Mouse (Mus musculus) forebrain, embryonic 15.5 days (tissue): ENCODE data around the gene Chd2. TPM values are rescaled to one million over a fixed set of nuclear protein-coding genes. Genes with fewer than 3 reads are reported as not detected.
A peak's percentile ranks its signal among the peaks of the same experiment; 100 is the strongest.

ENCODE experiments used
- ATAC-seq: fragments of 200-750 bp; cut with Nextera tagmentation; replicated peaks from 2 replicates; pipeline ENCODE4 v1.8.0; 2017; ENCODE audit warnings: mild to moderate bottlenecking, moderate TSS enrichment, moderate library complexity
- H3K27ac ChIP-seq: fragments of 300-500 bp; sonication (generic); replicated peaks from 2 replicates; pipeline ENCODE4 v1.5.1; 2015; ENCODE audit warnings: mild to moderate bottlenecking, inconsistent platforms
- H3K27me3 ChIP-seq: fragments of 300-500 bp; sonication (generic); 2 replicates; pipeline ENCODE4 v1.6.1; 2015; ENCODE audit warnings: inconsistent platforms
- H3K36me3 ChIP-seq: fragments of 300-500 bp; sonication (generic); 2 replicates; pipeline ENCODE4 v1.6.1; 2015; ENCODE audit warnings: mild to moderate bottlenecking, inconsistent platforms
- H3K4me1 ChIP-seq: fragments of 300-500 bp; sonication (generic); 2 replicates; pipeline ENCODE4 v1.6.1; 2015; ENCODE audit warnings: inconsistent platforms
- H3K4me2 ChIP-seq: fragments of 300-500 bp; sonication (generic); replicated peaks from 2 replicates; pipeline ENCODE4 v1.6.1; 2015; ENCODE audit warnings: mild to moderate bottlenecking, inconsistent platforms
- H3K4me3 ChIP-seq: fragments of 300-500 bp; sonication (generic); 2 replicates; pipeline ENCODE4 v1.5.1; 2015; ENCODE audit warnings: mild to moderate bottlenecking, inconsistent platforms
- H3K9ac ChIP-seq: fragments of 300-500 bp; sonication (generic); replicated peaks from 2 replicates; pipeline ENCODE4 v1.6.1; 2015; ENCODE audit warnings: mild to moderate bottlenecking, inconsistent platforms
- H3K9me3 ChIP-seq: fragments of 300-500 bp; sonication (generic); 2 replicates; pipeline ENCODE4 v1.6.1; 2016; ENCODE audit warnings: inconsistent platforms
- WGBS: fragments of 180-500 bp; shearing (Covaris S2); methylation state at CpG from one replicate; pipeline ENCODE4 v1.1.7; 2015; ENCODE audit warnings: mixed read lengths; 5-methylcytosine and 5-hydroxymethylcytosine counted together
- polyA plus RNA-seq: library from polyadenylated mRNA; unstranded; fragments of >200 nt; fragmentation: Nextera tagmentation; extraction: Ambion mirVana; gene quantifications from 2 replicates; pipeline ENCODE4 v1.2.1, GENCODE M21; 2015

Gene Chd2
- polyA plus RNA-seq, 1 experiment from 2014 or later: 67.1 TPM

DNA sequence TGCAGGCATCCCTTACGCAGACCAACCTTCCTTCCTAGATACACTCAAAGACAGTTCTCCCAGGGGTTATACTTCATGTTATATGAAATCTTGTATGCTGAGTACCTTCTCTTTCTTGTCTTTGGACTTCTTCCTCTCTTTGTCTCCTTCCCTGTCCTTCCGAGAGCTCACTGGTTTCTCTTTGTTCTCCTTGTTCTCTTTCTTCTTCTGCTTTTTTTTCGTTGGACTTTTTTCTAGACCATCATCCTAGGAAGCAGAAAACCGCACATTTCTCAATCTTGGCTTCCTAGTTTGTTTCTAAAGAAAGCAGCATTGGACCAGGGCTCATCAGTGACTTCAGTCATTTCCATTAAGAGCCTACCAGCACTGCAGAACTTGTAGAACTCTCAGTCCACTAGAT, 90.0 kb downstream of the Chd2 start:
- no peaks in the 10 kb centered on the region for H3K4me1 ChIP-seq
- no peak overlapping the region for H3K27ac ChIP-seq
- no peak overlapping the region for H3K4me2 ChIP-seq
- no peak overlapping the region for H3K4me3 ChIP-seq
- H3K27me3 ChIP-seq: no peaks in the 10 kb centered on the region
- ATAC-seq: no peak
- 88% methylated on average over 4 of the region's 4 CpGs for WGBS
- no peaks in the 10 kb centered on the region for H3K9me3 ChIP-seq
- H3K36me3 ChIP-seq: peaks cover 90% of the 10 kb centered on the region
- no peak overlapping the region for H3K9ac ChIP-seq

DNA sequence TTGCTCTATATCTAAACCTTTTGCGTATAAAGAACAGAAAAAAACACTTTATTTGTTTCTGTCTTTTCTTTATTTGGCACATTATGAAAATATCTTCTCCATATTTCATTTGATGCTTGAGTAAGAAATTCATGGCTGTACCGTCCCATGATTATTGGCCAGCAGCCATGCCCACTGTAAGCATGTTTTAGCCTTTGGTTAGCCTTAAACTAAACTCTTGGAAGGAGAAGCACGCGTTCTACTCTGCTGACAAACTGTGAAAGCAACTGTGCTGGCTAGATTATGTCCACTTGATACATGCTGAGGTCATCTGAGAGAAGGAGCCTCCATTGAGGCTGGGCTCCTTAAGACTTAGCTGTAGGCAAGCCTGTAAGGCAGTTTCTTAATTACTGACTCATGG, 99.4 kb downstream of the Chd2 start:
- H3K4me2 ChIP-seq: no peak overlapping the region
- H3K4me3 ChIP-seq: no peak overlapping the region
- peaks cover 94% of the 10 kb centered on the region for H3K36me3 ChIP-seq
- no peaks in the 10 kb centered on the region for H3K27me3 ChIP-seq
- ATAC-seq: no peak
- WGBS: 93% methylated on average over 4 of the region's 4 CpGs
- no peak overlapping the region for H3K9ac ChIP-seq
- H3K9me3 ChIP-seq: no peaks in the 10 kb centered on the region
- no peak overlapping the region for H3K27ac ChIP-seq
- H3K4me1 ChIP-seq: no peaks in the 10 kb centered on the region

DNA sequence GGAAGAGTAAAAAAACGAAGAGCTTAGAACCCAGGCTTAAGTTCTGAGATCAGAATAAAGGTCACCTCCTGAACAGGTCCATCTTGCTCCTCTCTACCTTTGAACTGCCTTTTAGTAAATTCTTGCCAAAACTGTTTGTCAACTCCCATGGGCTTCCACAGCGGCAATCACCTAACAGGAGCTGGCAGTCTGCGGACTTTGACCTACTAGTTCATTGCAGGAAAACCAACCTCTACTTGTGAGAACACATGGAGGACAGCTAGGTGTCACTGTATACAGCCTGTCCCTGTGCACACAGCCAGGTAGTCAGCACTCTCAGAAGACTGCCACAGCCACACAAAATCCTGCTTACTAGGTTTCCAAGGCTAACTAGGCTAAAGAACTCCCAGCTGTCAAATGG, 99.8 kb downstream of the Chd2 start:
- Histone ChIP-seq H3K9me3 (no peaks in the 10 kb centered on the region), H3K36me3 (peaks cover 93% of the 10 kb centered on the region), H3K4me2 (no peak overlapping the region), H3K4me3 (no peak overlapping the region), H3K9ac (no peak overlapping the region), H3K27ac (no peak overlapping the region), H3K4me1 (no peaks in the 10 kb centered on the region), H3K27me3 (no peaks in the 10 kb centered on the region)
- ATAC-seq: no peak
- WGBS: 97% methylated on average over 3 of the region's 3 CpGs

DNA sequence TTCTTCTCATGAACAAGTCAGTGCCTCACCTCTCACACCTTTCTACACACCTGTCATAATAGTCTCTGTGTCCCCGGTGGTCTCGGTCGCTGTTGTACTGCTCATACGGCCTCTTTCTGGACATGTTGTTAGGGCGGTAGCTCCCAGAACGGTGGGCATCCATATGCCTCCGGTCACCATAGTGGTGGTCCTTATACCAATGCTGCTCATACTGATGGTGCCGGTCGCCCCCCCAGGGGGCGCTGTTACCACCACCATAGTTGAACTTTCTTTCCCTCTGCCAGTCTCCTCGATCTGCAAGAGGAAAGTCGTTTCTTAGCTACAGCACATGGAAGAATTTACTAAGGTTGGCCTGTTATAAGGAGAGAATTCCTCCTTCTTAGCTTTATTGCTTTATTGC, 105.9 kb downstream of the Chd2 start:
- Histone ChIP-seq H3K4me1 (peaks cover 7% of the 10 kb centered on the region; the same call in 1 of the 2 replicates), H3K27me3 (no peaks in the 10 kb centered on the region), H3K36me3 (peaks cover 76% of the 10 kb centered on the region), H3K9ac (no peak overlapping the region), H3K4me3 (no peak overlapping the region), H3K9me3 (no peaks in the 10 kb centered on the region), H3K27ac (no peak overlapping the region), H3K4me2 (no peak overlapping the region)
- no peak for ATAC-seq
- WGBS: 77% methylated on average over 12 of the region's 12 CpGs

DNA sequence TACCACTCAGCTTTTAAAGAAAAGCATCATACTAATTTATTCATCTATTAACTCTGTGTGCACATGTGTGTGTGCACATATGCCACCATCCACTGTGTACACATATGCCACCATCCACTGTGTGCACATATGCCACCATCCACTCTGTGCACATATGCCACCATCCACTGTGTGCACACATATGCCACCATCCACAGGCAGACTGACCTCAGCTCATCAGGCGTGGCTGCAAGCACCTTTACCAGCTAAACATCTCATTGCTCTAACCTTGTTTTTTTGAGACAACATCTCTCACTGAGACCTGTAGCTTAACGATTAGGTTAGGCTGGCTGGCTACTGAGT, 107.3 kb downstream of the Chd2 start:
- Histone ChIP-seq H3K4me3 (no peak overlapping the region), H3K9ac (no peak overlapping the region), H3K4me2 (no peak overlapping the region), H3K36me3 (peaks cover 73% of the 10 kb centered on the region), H3K9me3 (no peaks in the 10 kb centered on the region), H3K4me1 (peaks cover 7% of the 10 kb centered on the region; the same call in 1 of the 2 replicates), H3K27me3 (no peaks in the 10 kb centered on the region), H3K27ac (0 out of 2 replicates have a peak overlapping the region, but pooled peaks have one; percentile 20)
- 79% methylated on average over 2 of the region's 2 CpGs for WGBS
- peak; percentile 50; the same call in 1 of the 2 replicates for ATAC-seq

DNA sequence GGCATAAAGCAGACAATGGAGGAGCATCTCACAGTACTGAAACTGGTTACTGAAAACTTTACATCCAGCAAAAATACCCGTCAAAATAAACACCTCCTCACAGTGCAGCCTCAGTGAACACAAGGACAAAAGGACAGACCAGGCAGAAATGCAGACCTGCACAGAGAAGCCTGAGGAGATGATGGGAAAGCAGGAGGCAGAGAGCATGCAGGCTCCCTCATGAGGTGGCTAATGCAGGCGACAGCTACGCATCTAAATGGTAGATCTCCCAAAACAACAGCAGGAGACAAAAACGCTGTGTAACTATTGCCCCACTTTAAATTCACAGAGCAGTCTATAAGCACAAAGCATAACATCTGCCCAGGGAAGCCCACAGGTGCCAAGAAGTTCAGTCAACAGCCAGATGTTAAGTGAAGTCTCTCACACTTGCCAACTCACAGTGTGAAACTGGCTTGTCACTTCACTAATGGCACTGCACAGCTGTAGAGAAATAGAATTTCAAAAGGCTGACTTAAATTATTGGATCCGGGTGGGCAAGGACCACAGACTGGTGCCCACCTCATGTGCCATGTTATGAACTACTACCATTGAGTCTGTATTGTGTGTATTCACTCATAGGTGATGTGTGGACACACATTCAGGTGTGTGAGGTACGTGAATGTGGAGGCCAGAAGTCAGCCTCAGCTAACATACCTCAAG, 107.8 kb downstream of the Chd2 start:
- Histone ChIP-seq H3K27me3 (no peaks in the 10 kb centered on the region), H3K4me2 (no peak overlapping the region), H3K4me3 (no peak overlapping the region), H3K9me3 (no peaks in the 10 kb centered on the region), H3K4me1 (peaks cover 7% of the 10 kb centered on the region; the same call in 1 of the 2 replicates), H3K9ac (no peak overlapping the region), H3K27ac (peak overlapping the region; percentile 32), H3K36me3 (peaks cover 73% of the 10 kb centered on the region)
- ATAC-seq: peak; percentile 39; the same call in 1 of the 2 replicates
- WGBS: 73% methylated on average over 6 of the region's 6 CpGs

DNA sequence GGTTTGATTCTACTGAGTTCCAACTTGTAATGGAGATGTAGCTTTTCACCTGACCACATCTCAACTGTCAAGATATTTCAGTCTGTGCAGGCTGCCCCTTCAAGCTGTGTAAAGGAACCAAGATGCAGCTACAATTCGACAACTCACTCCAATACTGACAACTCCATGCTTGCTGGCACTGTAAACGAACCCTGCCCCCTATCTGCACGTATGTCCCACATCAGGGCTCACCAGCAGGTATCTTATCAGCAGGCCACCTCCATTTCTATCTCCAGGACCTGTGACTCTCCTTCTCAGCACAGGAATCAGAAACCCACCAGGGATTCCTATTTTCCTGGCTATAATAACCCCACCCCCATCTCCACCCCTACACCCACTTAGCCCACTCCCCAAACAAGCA, 113.1 kb downstream of the Chd2 start:
- peaks cover 46% of the 10 kb centered on the region for H3K36me3 ChIP-seq
- H3K27me3 ChIP-seq: no peaks in the 10 kb centered on the region
- no peak overlapping the region for H3K9ac ChIP-seq
- H3K4me2 ChIP-seq: no peak overlapping the region
- no peak overlapping the region for H3K27ac ChIP-seq
- ATAC-seq: no peak
- H3K4me1 ChIP-seq: peaks cover 13% of the 10 kb centered on the region
- WGBS: 94% methylated on average over 3 of the region's 3 CpGs
- H3K4me3 ChIP-seq: no peak overlapping the region
- no peaks in the 10 kb centered on the region for H3K9me3 ChIP-seq

DNA sequence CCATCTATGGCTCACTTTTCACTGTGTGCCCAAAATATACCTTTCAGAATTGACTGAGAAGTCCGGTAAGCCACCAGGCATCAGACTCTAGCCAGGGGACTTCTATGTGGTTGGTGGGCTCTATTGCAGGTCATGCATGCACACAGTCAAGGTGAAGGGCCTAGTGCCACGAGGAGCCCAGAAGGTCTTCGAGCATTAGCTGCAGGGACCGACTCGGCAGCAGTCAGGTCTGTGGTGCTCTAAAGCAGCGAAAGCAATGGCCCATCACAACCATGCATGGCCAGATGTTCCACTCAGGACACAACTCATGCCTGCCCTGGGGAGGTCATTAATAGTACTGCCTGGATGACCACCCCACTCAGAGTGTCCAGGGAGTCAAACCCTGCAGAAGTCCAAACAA, 113.8 kb downstream of the Chd2 start:
- Histone ChIP-seq H3K27ac (no peak overlapping the region), H3K9me3 (no peaks in the 10 kb centered on the region), H3K36me3 (peaks cover 44% of the 10 kb centered on the region), H3K27me3 (no peaks in the 10 kb centered on the region), H3K4me2 (no peak overlapping the region), H3K9ac (no peak overlapping the region), H3K4me3 (no peak overlapping the region), H3K4me1 (peaks cover 13% of the 10 kb centered on the region)
- ATAC-seq: no peak
- WGBS: 97% methylated on average over 6 of the region's 6 CpGs

DNA sequence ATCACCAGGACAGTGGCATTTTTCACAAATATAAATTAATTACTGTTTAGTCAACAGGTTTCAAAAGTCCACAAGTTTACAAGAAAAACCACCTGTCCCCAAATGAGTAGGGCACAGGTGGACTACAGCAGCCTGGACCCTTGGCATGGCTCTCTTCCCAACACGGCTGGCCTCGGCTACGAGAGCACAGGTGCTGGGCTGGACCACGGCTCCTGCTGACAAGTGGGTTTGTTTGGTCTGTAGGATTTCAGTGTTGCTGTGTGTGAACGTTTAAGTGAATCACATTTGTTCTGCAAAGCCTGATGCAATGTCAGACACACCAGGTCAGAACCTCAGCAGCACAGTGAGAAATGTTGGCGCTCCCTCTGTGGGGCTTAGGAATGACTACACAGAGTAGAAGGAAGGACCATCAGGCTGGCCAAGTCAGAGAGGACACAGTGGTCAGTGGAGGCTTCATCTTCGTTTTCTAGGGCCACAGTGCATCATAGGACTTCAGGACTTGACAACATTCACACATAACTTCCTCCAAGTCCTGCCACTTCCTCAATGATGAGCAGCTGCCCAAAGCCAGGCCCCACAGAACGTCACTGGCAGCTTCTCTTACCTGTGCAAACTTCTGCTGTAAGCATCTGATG, 114.8 kb downstream of the Chd2 start:
- no peak overlapping the region for H3K27ac ChIP-seq
- H3K9ac ChIP-seq: no peak overlapping the region
- no peaks in the 10 kb centered on the region for H3K27me3 ChIP-seq
- H3K4me3 ChIP-seq: no peak overlapping the region
- no peaks in the 10 kb centered on the region for H3K9me3 ChIP-seq
- peaks cover 43% of the 10 kb centered on the region for H3K36me3 ChIP-seq
- peaks cover 17% of the 10 kb centered on the region for H3K4me1 ChIP-seq
- ATAC-seq: no peak
- WGBS: 85% methylated on average over 8 of the region's 8 CpGs
- no peak overlapping the region for H3K4me2 ChIP-seq

DNA sequence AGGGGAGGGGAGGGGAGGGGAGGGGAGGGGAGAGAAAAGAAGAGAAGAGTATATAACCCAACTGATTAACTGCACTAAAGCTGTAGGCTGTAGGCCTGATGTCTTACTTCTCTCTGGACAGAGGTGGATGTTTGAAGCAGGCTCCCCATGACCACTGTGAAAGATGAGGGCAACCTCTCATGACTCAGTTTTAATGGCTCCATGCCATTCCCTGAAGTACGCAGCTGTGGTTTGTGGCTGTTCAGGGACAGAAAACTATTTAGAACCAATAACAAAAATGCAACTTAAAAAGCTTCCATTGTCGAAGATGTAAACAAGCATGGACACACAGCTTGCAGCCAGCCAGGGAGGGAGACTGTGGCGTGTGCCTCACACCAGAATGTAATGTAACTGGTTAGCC, 115.4 kb downstream of the Chd2 start:
- Histone ChIP-seq H3K4me1 (peaks cover 24% of the 10 kb centered on the region), H3K4me2 (no peak overlapping the region), H3K4me3 (no peak overlapping the region), H3K27ac (no peak overlapping the region), H3K9me3 (no peaks in the 10 kb centered on the region), H3K27me3 (no peaks in the 10 kb centered on the region), H3K9ac (no peak overlapping the region), H3K36me3 (peaks cover 40% of the 10 kb centered on the region)
- WGBS: 73% methylated on average over 3 of the region's 3 CpGs
- no peak for ATAC-seq

DNA sequence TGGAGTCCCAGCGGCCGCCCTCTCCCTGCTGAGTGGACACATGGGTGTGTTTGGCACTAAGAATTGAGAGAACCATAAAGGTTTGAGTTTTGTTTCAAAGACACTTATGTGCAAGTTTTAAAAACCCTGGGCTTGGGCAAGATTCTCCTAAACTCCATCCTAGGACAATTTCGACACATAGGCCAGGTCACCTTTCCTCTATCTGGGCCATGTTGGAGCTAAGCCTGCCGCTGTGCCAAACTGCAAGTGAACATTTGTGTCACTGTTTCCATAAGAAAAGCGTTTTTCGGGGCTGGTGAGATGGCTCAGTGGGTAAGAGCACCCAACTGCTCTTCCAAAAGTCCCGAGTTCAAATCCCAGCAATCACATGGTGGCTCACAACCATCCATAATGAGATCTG, 116.2 kb downstream of the Chd2 start:
- Histone ChIP-seq H3K4me2 (no peak overlapping the region), H3K27ac (peak overlapping the region; percentile 32; the same call in 1 of the 2 replicates), H3K4me1 (peaks cover 30% of the 10 kb centered on the region), H3K9ac (no peak overlapping the region), H3K27me3 (no peaks in the 10 kb centered on the region), H3K9me3 (no peaks in the 10 kb centered on the region), H3K36me3 (peaks cover 37% of the 10 kb centered on the region), H3K4me3 (no peak overlapping the region)
- WGBS: 93% methylated on average over 7 of the region's 7 CpGs
- no peak for ATAC-seq

DNA sequence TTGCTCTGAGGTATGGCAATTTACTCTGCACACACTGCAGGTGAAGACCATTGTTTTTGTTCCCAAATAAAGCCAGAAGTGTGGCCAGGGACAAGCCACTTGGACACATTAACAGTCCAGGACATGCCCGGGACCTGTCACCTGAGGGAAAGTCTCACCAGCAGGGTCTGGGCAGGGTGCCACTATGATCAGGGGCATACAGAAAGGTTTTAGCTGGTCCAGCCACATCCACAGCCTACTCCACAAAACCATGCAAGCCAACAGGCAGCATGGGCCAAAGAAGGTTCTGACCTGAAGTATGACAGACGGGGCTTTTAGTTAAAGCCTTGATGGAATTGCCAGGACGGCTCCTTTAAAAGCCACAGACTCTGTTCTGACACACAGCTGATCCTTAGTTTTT, 116.9 kb downstream of the Chd2 start:
- no peak for ATAC-seq
- WGBS: 32% methylated on average over 3 of the region's 3 CpGs
- Histone ChIP-seq H3K36me3 (peaks cover 31% of the 10 kb centered on the region), H3K4me3 (no peak overlapping the region), H3K4me2 (no peak overlapping the region), H3K27ac (peak overlapping the region; percentile 32; the same call in 1 of the 2 replicates), H3K9me3 (no peaks in the 10 kb centered on the region), H3K4me1 (peaks cover 31% of the 10 kb centered on the region), H3K27me3 (no peaks in the 10 kb centered on the region), H3K9ac (no peak overlapping the region)
